27 mouse cellular contexts compared by ENCODE assay signal in genomic region chr13:38740066-38740465, GRCm38 (mm10).
"Had no signal": no experiment of that assay in that cellular context is flagged by ENCODE, and none has a peak within 500 bp of the region (broad histone marks: within the 10 kb centered on the region; RNA-seq: fewer than 3 reads in every experiment).

No protein-coding gene starts in this region.

- H3K9ac ChIP-seq: embryonic facial prominence, embryonic 12.5 days; embryonic facial prominence, embryonic 13.5 days; embryonic facial prominence, embryonic 15.5 days; forebrain, embryonic 12.5 days; forebrain, embryonic 13.5 days; forebrain, embryonic 15.5 days; forebrain, postnatal 0 days had no signal

- H3K27me3 ChIP-seq: embryonic facial prominence, embryonic 12.5 days; embryonic facial prominence, embryonic 13.5 days; embryonic facial prominence, embryonic 15.5 days; forebrain, embryonic 12.5 days; forebrain, embryonic 13.5 days; forebrain, embryonic 15.5 days had no signal

- DNase-seq: cerebellum, adult 2 months; cerebellum, adult 8-10 months; cerebellum, adult 9-10 months; cerebellum, adult 9-11 months; cerebellum, postnatal 10 days; cerebellum, postnatal 14 days; cerebellum, postnatal 25 days; cerebellum, postnatal 36 days; embryo, embryonic 11 days; forebrain, postnatal 0 days; gastrocnemius, adult 2 months; gastrocnemius, postnatal 10 days; gastrocnemius, postnatal 14 days; gastrocnemius, postnatal 25 days; gastrocnemius, postnatal 36 days; heart, adult 18-20 months had no signal

- H3K4me1 ChIP-seq: embryonic facial prominence, embryonic 10.5 days; embryonic facial prominence, embryonic 12.5 days; embryonic facial prominence, embryonic 13.5 days; embryonic facial prominence, embryonic 15.5 days; forebrain, embryonic 10.5 days; forebrain, embryonic 12.5 days; forebrain, embryonic 13.5 days; forebrain, embryonic 15.5 days had no signal

- H3K9me3 ChIP-seq: embryonic facial prominence, embryonic 10.5 days; embryonic facial prominence, embryonic 12.5 days; embryonic facial prominence, embryonic 13.5 days; embryonic facial prominence, embryonic 15.5 days; forebrain, embryonic 10.5 days; forebrain, embryonic 12.5 days; forebrain, embryonic 13.5 days; forebrain, embryonic 15.5 days had no signal

- H3K36me3 ChIP-seq: embryonic facial prominence, embryonic 10.5 days; embryonic facial prominence, embryonic 12.5 days; embryonic facial prominence, embryonic 13.5 days; embryonic facial prominence, embryonic 15.5 days; forebrain, embryonic 10.5 days; forebrain, embryonic 12.5 days; forebrain, embryonic 15.5 days had no signal

- ATAC-seq: forebrain, embryonic 13.5 days; forebrain, embryonic 14.5 days; forebrain, embryonic 15.5 days; forebrain, embryonic 16.5 days; forebrain, postnatal 0 days had no signal

- H3K4me2 ChIP-seq: embryonic facial prominence, embryonic 12.5 days; embryonic facial prominence, embryonic 13.5 days; embryonic facial prominence, embryonic 15.5 days; forebrain, embryonic 12.5 days; forebrain, embryonic 13.5 days; forebrain, embryonic 15.5 days had no signal

- H3K4me3 ChIP-seq: embryonic facial prominence, embryonic 10.5 days; embryonic facial prominence, embryonic 12.5 days; embryonic facial prominence, embryonic 13.5 days; embryonic facial prominence, embryonic 15.5 days; erythroblast, embryonic 14.5 days; forebrain, embryonic 10.5 days; forebrain, embryonic 12.5 days; forebrain, embryonic 13.5 days; forebrain, embryonic 15.5 days; gastrocnemius, adult 2 months had no signal

- H3K27ac ChIP-seq: embryonic facial prominence, embryonic 10.5 days; embryonic facial prominence, embryonic 12.5 days; embryonic facial prominence, embryonic 13.5 days; embryonic facial prominence, embryonic 15.5 days; forebrain, embryonic 10.5 days; forebrain, embryonic 12.5 days; forebrain, embryonic 13.5 days; forebrain, embryonic 15.5 days; gastrocnemius, adult 2 months had no signal
